Mouse (Mus musculus) neural tube, embryonic 11.5 days (tissue): Measurements from ENCODE around the gene Ric3. TPM values are rescaled to one million over a fixed set of nuclear protein-coding genes. Genes with fewer than 3 reads are reported as not detected.

ENCODE experiments used
- ATAC-seq: fragments of 200-750 bp; cut with Nextera tagmentation; 2 replicates; pipeline ENCODE4 v1.8.0; 2017; ENCODE audit warnings: moderate number of reproducible peaks, mild to moderate bottlenecking, moderate TSS enrichment, moderate library complexity; ENCODE audit not compliant: insufficient read depth, low FRiP score, low TSS enrichment
- DNase-seq: peaks from one replicate; pipeline ENCODE4 v3.0.0-alpha.2; 2015; ENCODE audit warnings: low spot score
- H3K27ac ChIP-seq: fragments of 300-500 bp; sonication (generic); 2 replicates; pipeline ENCODE4 v1.5.1; 2014; ENCODE audit warnings: low read depth, mild to moderate bottlenecking, low read length
- H3K27me3 ChIP-seq: fragments of 300-500 bp; sonication (generic); 2 replicates; pipeline ENCODE4 v1.6.1; 2014; ENCODE audit warnings: mild to moderate bottlenecking, low read length, mixed read lengths; ENCODE audit not compliant: control insufficient read depth, insufficient read depth
- H3K36me3 ChIP-seq: fragments of 300-500 bp; sonication (generic); 2 replicates; pipeline ENCODE4 v1.6.1; 2014; ENCODE audit warnings: mild to moderate bottlenecking, low read length, moderate library complexity, mixed read lengths; ENCODE audit not compliant: control insufficient read depth, insufficient read depth
- H3K4me1 ChIP-seq: fragments of 300-500 bp; sonication (generic); 2 replicates; pipeline ENCODE4 v1.6.1; 2014; ENCODE audit warnings: low read length, mixed read lengths; ENCODE audit not compliant: control insufficient read depth, insufficient read depth
- H3K4me2 ChIP-seq: fragments of 300-500 bp; sonication (generic); 2 replicates; pipeline ENCODE4 v1.6.1; 2014; ENCODE audit warnings: low read depth, mild to moderate bottlenecking, moderate library complexity
- H3K4me3 ChIP-seq: fragments of 300-500 bp; sonication (generic); 2 replicates; pipeline ENCODE4 v1.5.1; 2014; ENCODE audit warnings: low read depth, low read length
- H3K9ac ChIP-seq: fragments of 300-500 bp; sonication (generic); 2 replicates; pipeline ENCODE4 v1.6.1; 2014; ENCODE audit warnings: mild to moderate bottlenecking, low read length
- H3K9me3 ChIP-seq: fragments of 300-500 bp; sonication (generic); 2 replicates; pipeline ENCODE4 v1.6.1; 2016; ENCODE audit warnings: low read length; ENCODE audit not compliant: control insufficient read depth
- WGBS: fragments of 180-500 bp; shearing (Covaris S2); extraction: QIAGEN DNeasy Blood & Tissue Kit; methylation state at CpG from one replicate; pipeline ENCODE4 v1.1.7; 2014; 5-methylcytosine and 5-hydroxymethylcytosine counted together
- polyA plus RNA-seq: library from polyadenylated mRNA; unstranded; fragments of >200 nt; fragmentation: Nextera tagmentation; extraction: Ambion mirVana; gene quantifications from 2 replicates; pipeline ENCODE4 v1.2.1, GENCODE M21; 2014

Gene Ric3
- polyA plus RNA-seq, 1 experiment from 2014 or later = 18.1 TPM

GRCm38 (mm10) chr7:109082269-109083112, 640 bp downstream of the Ric3 start:
- H3K36me3 ChIP-seq = no peaks in the 10 kb centered on the region
- 22% methylated on average over 12 of the region's 12 CpGs for WGBS
- no peaks in the 10 kb centered on the region for H3K9me3 ChIP-seq
- H3K27ac ChIP-seq = no peak overlapping the region
- peak overlapping the region; percentile 46 for H3K4me2 ChIP-seq
- 0 out of 2 replicates have a peak, but pooled peaks have one; percentile 23 for ATAC-seq
- no peaks in the 10 kb centered on the region for H3K27me3 ChIP-seq
- peak; percentile 33 for DNase-seq
- H3K9ac ChIP-seq = peak overlapping the region; percentile 84
- peaks cover 5% of the 10 kb centered on the region; the same call in 1 of the 2 replicates for H3K4me1 ChIP-seq
- H3K4me3 ChIP-seq = peak overlapping the region; percentile 79

- WGBS = 79% methylated on average over 5 of the region's 5 CpGs
- no peaks in the 10 kb centered on the region for H3K36me3 ChIP-seq
- ATAC-seq (no peak), DNase-seq (no peak)
- H3K9ac ChIP-seq = no peak overlapping the region
- H3K27ac ChIP-seq = no peak overlapping the region
- no peaks in the 10 kb centered on the region for H3K27me3 ChIP-seq
- H3K9me3 ChIP-seq = no peaks in the 10 kb centered on the region
- H3K4me2 ChIP-seq = no peak overlapping the region
- no peaks in the 10 kb centered on the region for H3K4me1 ChIP-seq
- H3K4me3 ChIP-seq = no peak overlapping the region
Observed at GRCm38 (mm10) chr7:109072326-109072725, 10.8 kb downstream of the Ric3 start.

GRCm38 (mm10) chr7:109069641-109070040, 13.5 kb downstream of the Ric3 start:
- WGBS = 89% methylated on average over 4 of the region's 4 CpGs
- Histone ChIP-seq H3K4me1 (no peaks in the 10 kb centered on the region), H3K4me2 (no peak overlapping the region), H3K36me3 (no peaks in the 10 kb centered on the region), H3K27me3 (no peaks in the 10 kb centered on the region), H3K9me3 (no peaks in the 10 kb centered on the region), H3K27ac (no peak overlapping the region), H3K9ac (no peak overlapping the region), H3K4me3 (no peak overlapping the region)
- ATAC-seq (no peak), DNase-seq (no peak)

GRCm38 (mm10) chr7:109059536-109059935, 23.6 kb downstream of the Ric3 start:
- H3K27ac ChIP-seq = no peak overlapping the region
- 87% methylated on average over 4 of the region's 4 CpGs for WGBS

GRCm38 (mm10) chr7:109050831-109051230, 32.3 kb downstream of the Ric3 start:
- ATAC-seq = no peak
- Histone ChIP-seq H3K9ac (no peak overlapping the region), H3K27ac (no peak overlapping the region), H3K9me3 (no peaks in the 10 kb centered on the region), H3K4me3 (no peak overlapping the region), H3K4me2 (no peak overlapping the region), H3K36me3 (no peaks in the 10 kb centered on the region), H3K27me3 (no peaks in the 10 kb centered on the region), H3K4me1 (no peaks in the 10 kb centered on the region)
- 91% methylated on average over 1 of the region's 1 CpGs for WGBS
- no peak for DNase-seq

More at GRCm38 (mm10) chr7:109059536-109059935, 23.6 kb downstream of the Ric3 start:
- ATAC-seq (no peak), DNase-seq (no peak)
- Histone ChIP-seq H3K4me1 (no peaks in the 10 kb centered on the region), H3K9ac (no peak overlapping the region), H3K27me3 (no peaks in the 10 kb centered on the region), H3K4me3 (no peak overlapping the region), H3K9me3 (no peaks in the 10 kb centered on the region), H3K4me2 (no peak overlapping the region), H3K36me3 (no peaks in the 10 kb centered on the region)

GRCm38 (mm10) chr7:109045876-109046275, 37.3 kb downstream of the Ric3 start:
- Histone ChIP-seq H3K9ac (no peak overlapping the region), H3K27me3 (no peaks in the 10 kb centered on the region), H3K27ac (no peak overlapping the region), H3K36me3 (no peaks in the 10 kb centered on the region), H3K9me3 (no peaks in the 10 kb centered on the region), H3K4me1 (no peaks in the 10 kb centered on the region), H3K4me3 (no peak overlapping the region), H3K4me2 (no peak overlapping the region)
- DNase-seq (no peak), ATAC-seq (no peak)
- WGBS = 95% methylated on average over 2 of the region's 2 CpGs

GRCm38 (mm10) chr7:109039445-109039844, 43.7 kb downstream of the Ric3 start:
- ATAC-seq = no peak
- 87% methylated on average over 5 of the region's 5 CpGs for WGBS
- no peak overlapping the region for H3K4me2 ChIP-seq
- H3K9ac ChIP-seq = no peak overlapping the region
- no peaks in the 10 kb centered on the region for H3K9me3 ChIP-seq
- no peak overlapping the region for H3K27ac ChIP-seq
- no peak for DNase-seq
- H3K4me1 ChIP-seq = no peaks in the 10 kb centered on the region
- H3K27me3 ChIP-seq = no peaks in the 10 kb centered on the region
- H3K36me3 ChIP-seq = no peaks in the 10 kb centered on the region
- no peak overlapping the region for H3K4me3 ChIP-seq

GRCm38 (mm10) chr7:109038987-109039386, 44.1 kb downstream of the Ric3 start:
- DNase-seq (no peak), ATAC-seq (no peak)
- H3K27ac ChIP-seq = no peak overlapping the region
- no peaks in the 10 kb centered on the region for H3K4me1 ChIP-seq
- H3K9me3 ChIP-seq = no peaks in the 10 kb centered on the region
- H3K27me3 ChIP-seq = no peaks in the 10 kb centered on the region
- H3K4me2 ChIP-seq = no peak overlapping the region
- WGBS = 67% methylated on average over 1 of the region's 1 CpGs
- H3K4me3 ChIP-seq = no peak overlapping the region
- H3K9ac ChIP-seq = no peak overlapping the region
- H3K36me3 ChIP-seq = no peaks in the 10 kb centered on the region

- DNase-seq (no peak), ATAC-seq (no peak)
- no peak overlapping the region for H3K4me3 ChIP-seq
- no peaks in the 10 kb centered on the region for H3K27me3 ChIP-seq
- no peaks in the 10 kb centered on the region for H3K36me3 ChIP-seq
- H3K9me3 ChIP-seq = no peaks in the 10 kb centered on the region
- H3K4me1 ChIP-seq = no peaks in the 10 kb centered on the region
- no peak overlapping the region for H3K27ac ChIP-seq
- H3K9ac ChIP-seq = no peak overlapping the region
- 89% methylated on average over 8 of the region's 8 CpGs for WGBS
- H3K4me2 ChIP-seq = no peak overlapping the region
Observed at GRCm38 (mm10) chr7:109038121-109038735, 44.9 kb downstream of the Ric3 start.
